Mouse (Mus musculus): ENCODE results near the gene Zfp324. TPM values are rescaled to one million over a fixed set of nuclear protein-coding genes. Genes with fewer than 3 reads are reported as not detected.

Gene Zfp324
- total and polyA plus RNA-seq, 2 experiments from 2014 or later = 7.1 to 30.1 TPM

DNA sequence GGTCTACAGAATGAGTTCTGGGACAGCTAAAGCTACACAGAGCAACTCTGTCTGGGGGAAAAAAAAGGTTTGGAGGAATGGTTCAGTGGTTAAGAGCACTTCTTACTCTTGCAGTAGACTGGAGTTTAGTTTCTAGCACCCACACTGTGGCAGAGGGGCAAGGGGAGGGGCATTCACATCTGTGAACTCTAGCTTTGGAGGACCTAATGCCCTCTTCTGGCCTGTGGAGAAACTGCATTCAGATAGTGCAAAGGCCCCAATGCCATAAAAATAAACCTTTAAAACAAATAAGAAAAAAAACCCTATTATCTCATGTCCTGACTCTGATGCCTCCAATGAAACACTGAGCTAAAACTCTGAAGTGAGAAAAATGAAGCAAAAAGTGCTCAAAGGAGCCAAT, 22.1 kb upstream of the Zfp324 start:
- Histone ChIP-seq H3K27me3 (ENCODE audit: insufficient read depth, low read length) (no peaks in the 10 kb centered on the region), H3K4me1 (ENCODE audit: insufficient read depth, low read length) (no peaks in the 10 kb centered on the region), H3K27ac (no peak overlapping the region), H3K4me2 (ENCODE audit: low read depth, low read length) (no peak overlapping the region), H3K9ac (replicated peaks; ENCODE audit: low read length) (no peak overlapping the region), H3K9me3 (ENCODE audit: low read length) (no peaks in the 10 kb centered on the region), H3K36me3 (ENCODE audit: insufficient read depth, low read length) (no peaks in the 10 kb centered on the region), H3K4me3 (ENCODE audit: low read length) (no peak overlapping the region)
- DNase-seq (ENCODE audit: low spot score) (no peak), ATAC-seq (no peak)
- TF ChIP-seq CTCF (IDR thresholded peaks at IDR 0.05; ENCODE audit: low read depth) = peak; percentile 39

DNA sequence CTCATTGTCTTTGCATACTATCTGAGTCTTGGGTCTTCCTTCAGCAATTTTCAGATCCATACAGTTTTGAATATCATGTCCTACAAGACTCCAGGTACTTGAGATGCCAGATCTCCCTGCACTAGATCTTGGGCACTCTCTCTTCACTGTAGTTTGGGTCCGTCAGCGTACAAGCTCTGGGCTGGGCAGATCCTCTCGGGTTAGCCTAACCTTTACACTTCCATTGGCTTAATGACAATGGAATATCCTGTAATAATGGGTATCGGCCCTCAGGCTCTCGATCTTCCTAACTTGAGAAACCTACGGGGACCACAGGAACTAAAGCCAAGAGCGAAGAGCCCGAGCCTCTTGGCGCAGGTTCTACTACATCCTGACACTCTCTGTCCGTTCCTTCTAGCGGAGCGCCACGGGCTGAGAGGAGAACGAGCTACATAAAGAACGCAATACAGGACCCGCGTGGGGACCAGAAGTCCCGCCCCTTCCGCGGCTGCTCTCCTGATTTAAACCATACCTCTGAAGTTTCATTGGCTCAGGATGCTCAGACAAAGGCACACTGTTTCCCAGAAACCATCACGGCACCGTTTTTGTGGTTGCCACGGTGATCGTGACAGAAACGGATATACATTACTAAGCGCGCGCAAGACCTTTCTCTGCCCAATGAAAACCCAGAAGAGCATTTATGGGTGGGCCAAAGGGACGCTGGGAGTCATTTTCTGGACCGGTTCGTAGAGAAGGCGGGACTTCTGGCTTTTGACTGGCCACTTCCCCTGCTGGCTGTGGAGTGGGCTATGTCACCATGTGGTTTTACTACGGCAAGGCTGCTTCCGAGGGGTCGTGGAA, 16.4 kb upstream of the Zfp324 start:
- ATAC-seq (peak; percentile 98), DNase-seq (ENCODE audit: low spot score) (peak; percentile 98)
- WGBS = 8% methylated on average over 35 of the region's 35 CpGs
- Histone ChIP-seq H3K27ac (peak overlapping the region; percentile 82), H3K4me3 (ENCODE audit: low read length) (peak overlapping the region; percentile 40), H3K4me2 (ENCODE audit: low read depth, low read length) (peak overlapping the region; percentile 89), H3K27me3 (ENCODE audit: insufficient read depth, low read length) (no peaks in the 10 kb centered on the region), H3K36me3 (ENCODE audit: insufficient read depth, low read length) (no peaks in the 10 kb centered on the region), H3K4me1 (ENCODE audit: insufficient read depth, low read length) (peaks cover 5% of the 10 kb centered on the region; the same call in 1 of the 2 replicates), H3K9ac (replicated peaks; ENCODE audit: low read length) (peak overlapping the region; percentile 56), H3K9me3 (ENCODE audit: low read length) (no peaks in the 10 kb centered on the region)
- TF ChIP-seq CTCF (IDR thresholded peaks at IDR 0.05; ENCODE audit: low read depth) = peak; percentile 27

DNA sequence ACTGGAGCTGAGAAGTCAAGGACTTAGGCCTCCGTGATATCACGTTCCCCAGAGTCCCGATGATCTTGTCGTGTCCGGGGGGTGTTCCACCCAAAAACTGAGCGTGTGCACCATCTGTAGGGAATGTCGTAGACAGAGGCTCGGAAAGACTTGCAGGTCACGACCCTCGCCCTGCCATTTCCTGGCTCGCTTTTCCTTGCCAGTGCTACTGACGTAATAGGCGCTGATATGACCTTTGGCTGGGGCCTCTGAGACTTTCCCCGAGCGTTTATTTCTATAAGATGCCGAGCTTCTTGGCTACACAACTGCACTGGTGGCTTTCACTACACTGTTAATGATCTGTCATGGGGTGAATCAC, 15.8 kb upstream of the Zfp324 start:
- H3K9me3 ChIP-seq (ENCODE audit: low read length) = no peaks in the 10 kb centered on the region
- H3K36me3 ChIP-seq (ENCODE audit: insufficient read depth, low read length) = no peaks in the 10 kb centered on the region
- no peaks in the 10 kb centered on the region for H3K27me3 ChIP-seq (ENCODE audit: insufficient read depth, low read length)
- H3K4me3 ChIP-seq (ENCODE audit: low read length) = peak overlapping the region; percentile 40
- WGBS = 10% methylated on average over 16 of the region's 16 CpGs
- no peak for TF ChIP-seq CTCF (IDR thresholded peaks at IDR 0.05; ENCODE audit: low read depth)
- no peak for DNase-seq (ENCODE audit: low spot score)
- peaks cover 5% of the 10 kb centered on the region; the same call in 1 of the 2 replicates for H3K4me1 ChIP-seq (ENCODE audit: insufficient read depth, low read length)
- ATAC-seq = no peak
- H3K9ac ChIP-seq (replicated peaks; ENCODE audit: low read length) = peak overlapping the region; percentile 56
- H3K4me2 ChIP-seq (ENCODE audit: low read depth, low read length) = peak overlapping the region; percentile 89
- peak overlapping the region; percentile 76 for H3K27ac ChIP-seq

DNA sequence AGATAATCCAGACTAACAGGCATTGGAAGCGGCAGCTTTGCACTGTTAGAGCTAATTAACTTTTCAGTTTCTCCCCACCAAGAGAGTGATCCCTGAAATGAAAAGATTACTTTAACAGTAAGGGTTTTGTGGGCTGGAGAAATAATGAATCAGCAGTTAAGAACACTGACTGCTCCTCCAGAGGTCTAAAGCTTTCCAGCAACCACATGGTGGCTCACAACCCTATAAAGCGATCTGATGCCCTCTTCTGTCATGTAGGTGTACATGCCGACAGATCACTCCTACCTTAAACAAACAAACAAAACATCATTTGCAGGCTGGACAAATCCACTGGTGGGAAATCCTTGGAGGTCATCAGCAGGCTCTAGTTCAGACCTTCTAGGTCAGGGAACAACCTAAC, 10.7 kb upstream of the Zfp324 start:
- Histone ChIP-seq H3K36me3 (ENCODE audit: insufficient read depth, low read length) (no peaks in the 10 kb centered on the region), H3K9me3 (ENCODE audit: low read length) (no peaks in the 10 kb centered on the region), H3K9ac (replicated peaks; ENCODE audit: low read length) (no peak overlapping the region), H3K27me3 (ENCODE audit: insufficient read depth, low read length) (no peaks in the 10 kb centered on the region), H3K4me3 (ENCODE audit: low read length) (no peak overlapping the region), H3K4me1 (ENCODE audit: insufficient read depth, low read length) (peaks cover 4% of the 10 kb centered on the region; the same call in 1 of the 2 replicates), H3K4me2 (ENCODE audit: low read depth, low read length) (no peak overlapping the region), H3K27ac (no peak overlapping the region)
- peak; percentile 61 for TF ChIP-seq CTCF (IDR thresholded peaks at IDR 0.05; ENCODE audit: low read depth)
- DNase-seq (ENCODE audit: low spot score) (peak; percentile 45), ATAC-seq (peak; percentile 62; the same call in 1 of the 2 replicates)
- WGBS = 56% methylated on average over 3 of the region's 3 CpGs

DNA sequence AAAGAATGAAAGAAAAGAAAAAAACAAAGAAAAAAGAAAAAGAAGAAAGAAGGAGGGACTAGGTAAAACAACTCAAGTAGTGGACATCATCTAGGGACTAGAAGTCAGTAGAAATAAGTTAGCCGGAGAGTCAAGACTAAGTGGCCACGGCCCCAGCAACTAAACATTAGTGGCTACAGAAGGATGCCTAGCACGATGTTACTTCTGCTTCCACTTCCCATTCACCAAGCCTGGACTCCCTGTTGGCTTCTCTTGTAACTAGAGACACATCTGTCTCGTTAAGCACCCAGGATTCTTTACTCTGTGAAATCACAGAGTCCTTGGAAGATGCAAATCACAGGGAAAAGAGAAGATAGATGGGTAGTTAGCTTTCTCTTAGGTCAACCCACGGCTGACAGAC, 8.1 kb upstream of the Zfp324 start:
- no peaks in the 10 kb centered on the region for H3K9me3 ChIP-seq (ENCODE audit: low read length)
- 71% methylated on average over 5 of the region's 5 CpGs for WGBS
- DNase-seq (ENCODE audit: low spot score) = no peak
- no peaks in the 10 kb centered on the region for H3K4me1 ChIP-seq (ENCODE audit: insufficient read depth, low read length)
- H3K4me3 ChIP-seq (ENCODE audit: low read length) = no peak overlapping the region
- ATAC-seq = no peak
- no peak for TF ChIP-seq CTCF (IDR thresholded peaks at IDR 0.05; ENCODE audit: low read depth)
- H3K4me2 ChIP-seq (ENCODE audit: low read depth, low read length) = no peak overlapping the region
- H3K27ac ChIP-seq = no peak overlapping the region
- H3K27me3 ChIP-seq (ENCODE audit: insufficient read depth, low read length) = no peaks in the 10 kb centered on the region
- H3K9ac ChIP-seq (replicated peaks; ENCODE audit: low read length) = no peak overlapping the region
- H3K36me3 ChIP-seq (ENCODE audit: insufficient read depth, low read length) = no peaks in the 10 kb centered on the region

DNA sequence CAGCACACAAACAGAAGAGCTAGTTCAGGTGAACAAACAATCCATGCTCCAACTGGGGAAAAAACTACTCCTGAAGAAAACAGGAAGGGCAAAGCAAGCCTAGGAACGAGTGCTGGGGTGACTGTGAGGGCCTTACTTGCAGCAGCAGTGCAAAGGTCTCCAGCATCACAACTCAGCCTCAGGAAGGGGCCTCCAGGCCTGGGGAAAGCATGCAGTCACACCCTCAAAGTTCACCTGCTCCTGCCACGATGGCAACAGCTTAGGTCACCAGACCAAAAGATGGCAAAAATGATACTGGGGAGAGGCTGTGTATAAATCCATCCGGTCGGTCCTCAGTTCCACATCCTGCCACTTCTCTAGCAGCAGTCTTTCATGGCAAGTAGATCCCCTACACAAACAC, 6.7 kb upstream of the Zfp324 start:
- no peak for DNase-seq (ENCODE audit: low spot score)
- Histone ChIP-seq H3K36me3 (ENCODE audit: insufficient read depth, low read length) (no peaks in the 10 kb centered on the region), H3K9ac (replicated peaks; ENCODE audit: low read length) (no peak overlapping the region), H3K9me3 (ENCODE audit: low read length) (no peaks in the 10 kb centered on the region), H3K27me3 (ENCODE audit: insufficient read depth, low read length) (no peaks in the 10 kb centered on the region), H3K4me1 (ENCODE audit: insufficient read depth, low read length) (no peaks in the 10 kb centered on the region), H3K27ac (no peak overlapping the region), H3K4me2 (ENCODE audit: low read depth, low read length) (no peak overlapping the region), H3K4me3 (ENCODE audit: low read length) (no peak overlapping the region)
- no peak for TF ChIP-seq CTCF (IDR thresholded peaks at IDR 0.05; ENCODE audit: low read depth)
- WGBS = 82% methylated on average over 4 of the region's 4 CpGs
- no peak for ATAC-seq

DNA sequence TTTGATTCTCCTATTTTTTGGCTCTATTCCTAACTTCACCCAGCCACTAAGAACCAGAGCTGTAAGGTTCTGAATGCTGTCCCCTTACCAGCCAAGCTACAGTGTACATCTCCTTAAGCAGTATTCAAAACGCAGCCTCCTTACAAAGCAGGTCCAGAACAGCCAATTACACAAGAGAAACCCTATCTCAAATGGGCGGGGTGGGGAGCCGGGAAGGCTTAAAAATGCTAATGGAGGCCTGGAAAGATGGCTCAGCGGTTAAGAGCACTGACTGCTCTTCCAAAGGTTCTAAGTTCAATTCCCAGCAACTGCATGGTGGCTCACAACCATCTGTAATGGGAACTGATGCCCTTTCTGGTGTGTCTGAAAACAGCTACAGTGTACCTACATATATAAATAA, 5.9 kb upstream of the Zfp324 start:
- ATAC-seq (no peak), DNase-seq (ENCODE audit: low spot score) (no peak)
- no peaks in the 10 kb centered on the region for H3K9me3 ChIP-seq (ENCODE audit: low read length)
- H3K4me2 ChIP-seq (ENCODE audit: low read depth, low read length) = no peak overlapping the region
- no peaks in the 10 kb centered on the region for H3K36me3 ChIP-seq (ENCODE audit: insufficient read depth, low read length)
- no peak overlapping the region for H3K9ac ChIP-seq (replicated peaks; ENCODE audit: low read length)
- WGBS = 17% methylated on average over 4 of the region's 4 CpGs
- 0 out of 2 replicates have a peak, but pooled peaks cover 1% of the 10 kb centered on the region for H3K4me1 ChIP-seq (ENCODE audit: insufficient read depth, low read length)
- no peak for TF ChIP-seq CTCF (IDR thresholded peaks at IDR 0.05; ENCODE audit: low read depth)
- no peak overlapping the region for H3K27ac ChIP-seq
- no peaks in the 10 kb centered on the region for H3K27me3 ChIP-seq (ENCODE audit: insufficient read depth, low read length)
- no peak overlapping the region for H3K4me3 ChIP-seq (ENCODE audit: low read length)

Data from hindbrain, postnatal 0 days (tissue).